Mouse (Mus musculus) G1E (cell line): Measurements from ENCODE around the gene Gm5447.

Source experiments
- CTCF ChIP-seq: IDR thresholded peaks from 2 replicates; pipeline ENCODE4 v1.5.1; 2012; ENCODE audit warnings: low read depth, low read length, inconsistent platforms, mixed read lengths
- GATA1 ChIP-seq: IDR thresholded peaks from 2 replicates; pipeline ENCODE4 v1.6.1; 2012; ENCODE audit warnings: borderline replicate concordance, low read length, inconsistent platforms, mixed read lengths

GRCm38 (mm10) chr13:30945788-30946187 lies 28.2 kb upstream of the Gm5447 start:
- TF ChIP-seq CTCF (no peak), GATA1 (no peak)
